Mouse (Mus musculus) lung, postnatal 0 days (tissue): ENCODE results near the gene Zranb1. TPM values are rescaled to one million over a fixed set of nuclear protein-coding genes. Genes with fewer than 3 reads are reported as not detected.
A peak's percentile ranks its signal among the peaks of the same experiment; 100 is the strongest.

Source experiments
- ATAC-seq: fragments of 200-750 bp; cut with Nextera tagmentation; 2 replicates; pipeline ENCODE4 v1.8.0; 2017; ENCODE audit warnings: moderate library complexity
- DNase-seq: peaks from one replicate; pipeline ENCODE4 v3.0.0-alpha.2; 2016; ENCODE audit warnings: low spot score
- H3K27ac ChIP-seq: fragments of 300-500 bp; sonication (generic); 2 replicates; pipeline ENCODE4 v1.5.1; 2014; ENCODE audit warnings: antibody characterized with exemption, mild to moderate bottlenecking, low read length, mixed read lengths
- H3K27me3 ChIP-seq: fragments of 300-500 bp; sonication (generic); replicated peaks from 2 replicates; pipeline ENCODE4 v1.6.1; 2014; ENCODE audit warnings: low read length, mixed read lengths; ENCODE audit not compliant: insufficient read depth
- H3K36me3 ChIP-seq: fragments of 300-500 bp; sonication (generic); 2 replicates; pipeline ENCODE4 v1.6.1; 2014; ENCODE audit warnings: low read length, mixed read lengths; ENCODE audit not compliant: insufficient read depth
- H3K4me1 ChIP-seq: fragments of 300-500 bp; sonication (generic); 2 replicates; pipeline ENCODE4 v1.6.1; 2014; ENCODE audit warnings: antibody characterized with exemption, low read depth, low read length, mixed read lengths; ENCODE audit not compliant: insufficient read depth
- H3K4me2 ChIP-seq: fragments of 300-500 bp; sonication (generic); replicated peaks from 2 replicates; pipeline ENCODE4 v1.6.1; 2014; ENCODE audit warnings: low read depth, mild to moderate bottlenecking, low read length, moderate library complexity, mixed read lengths
- H3K4me3 ChIP-seq: fragments of 300-500 bp; sonication (generic); 2 replicates; pipeline ENCODE4 v1.5.1; 2014; ENCODE audit warnings: low read depth, low read length
- H3K9ac ChIP-seq: fragments of 300-500 bp; sonication (generic); replicated peaks from 2 replicates; pipeline ENCODE4 v1.6.1; 2014; ENCODE audit warnings: low read depth, mild to moderate bottlenecking
- H3K9me3 ChIP-seq: fragments of 300-500 bp; sonication (generic); 2 replicates; pipeline ENCODE4 v1.6.1; 2016; ENCODE audit warnings: low read length, mixed read lengths
- CTCF ChIP-seq: IDR thresholded peaks from 2 replicates; pipeline ENCODE4 v1.5.1; 2016; ENCODE audit warnings: antibody characterized with exemption, mild to moderate bottlenecking
- EP300 ChIP-seq: IDR thresholded peaks from 2 replicates; pipeline ENCODE4 v1.6.1; 2016; ENCODE audit warnings: antibody characterized with exemption, mild to moderate bottlenecking, control low read depth
- WGBS: fragments of 180-500 bp; shearing (Covaris S2); extraction: QIAGEN DNeasy Blood & Tissue Kit; methylation state at CpG from one replicate; pipeline ENCODE4 v1.1.7; 2014; 5-methylcytosine and 5-hydroxymethylcytosine counted together
- polyA plus RNA-seq: library from polyadenylated mRNA; unstranded; fragments of >200 nt; fragmentation: Nextera tagmentation; extraction: Ambion mirVana; gene quantifications from 2 replicates; pipeline ENCODE4 v1.2.1, GENCODE M21; 2015

Zranb1 gene
- polyA plus RNA-seq, result 13.5 and 13.8 TPM in 2 replicates

DNA sequence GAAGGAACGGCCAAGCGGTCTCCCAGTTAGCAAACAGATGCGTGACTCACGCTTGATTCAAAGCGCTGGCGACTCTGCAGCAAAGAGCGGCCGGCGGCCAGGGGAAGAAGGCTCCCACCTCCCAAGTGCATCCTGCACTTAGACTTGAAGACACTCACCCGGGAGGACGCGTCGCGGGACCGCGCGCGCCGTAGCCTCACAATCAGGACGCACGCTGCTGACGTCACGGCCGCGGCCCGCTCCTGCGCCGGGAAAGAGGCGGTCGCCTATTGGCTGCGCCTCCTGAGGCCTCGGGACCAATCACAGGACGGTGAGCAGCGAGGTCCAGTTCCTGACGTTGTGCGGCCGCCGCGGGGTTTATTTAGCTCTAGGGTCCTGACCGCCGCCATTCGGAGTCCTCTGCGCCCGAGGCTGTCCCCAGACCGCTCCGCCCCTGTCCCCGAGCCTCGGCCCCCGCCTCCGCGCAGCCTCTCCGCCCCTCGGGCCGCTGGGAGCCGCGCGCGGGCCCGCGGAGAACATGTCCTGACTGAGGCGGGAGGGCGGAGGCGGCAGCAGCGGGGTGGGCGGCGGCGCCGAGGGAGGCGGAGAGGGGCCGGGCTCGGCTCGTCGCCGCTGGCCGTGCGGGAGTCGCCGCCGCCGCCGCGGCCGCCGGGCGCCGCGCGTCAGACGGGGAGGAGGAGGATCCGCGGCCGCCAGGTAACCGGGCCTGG is at the start of gene Zranb1:
Gene Zranb1 (plus strand): TSS at position 293 of the 710 bp plus-strand sequence.
- Histone ChIP-seq H3K9me3 (no peaks in the 10 kb centered on the region), H3K4me2 (peak within 1 kb of the TSS; percentile 67), H3K27me3 (no peaks in the 10 kb centered on the region), H3K36me3 (no peaks in the 10 kb centered on the region), H3K4me3 (peak within 1 kb of the TSS; percentile 99), H3K9ac (peak within 1 kb of the TSS; percentile 94), H3K4me1 (peaks cover 4% of the 10 kb centered on the region; the same call in 1 of the 2 replicates), H3K27ac (peak within 1 kb of the TSS; percentile 99)
- peak; percentile 99 for DNase-seq
- peak; percentile 99 for ATAC-seq
- WGBS, result under 1% methylated on average over 56 of the region's 93 CpGs
- TF ChIP-seq EP300 (no peak), CTCF (no peak)

DNA sequence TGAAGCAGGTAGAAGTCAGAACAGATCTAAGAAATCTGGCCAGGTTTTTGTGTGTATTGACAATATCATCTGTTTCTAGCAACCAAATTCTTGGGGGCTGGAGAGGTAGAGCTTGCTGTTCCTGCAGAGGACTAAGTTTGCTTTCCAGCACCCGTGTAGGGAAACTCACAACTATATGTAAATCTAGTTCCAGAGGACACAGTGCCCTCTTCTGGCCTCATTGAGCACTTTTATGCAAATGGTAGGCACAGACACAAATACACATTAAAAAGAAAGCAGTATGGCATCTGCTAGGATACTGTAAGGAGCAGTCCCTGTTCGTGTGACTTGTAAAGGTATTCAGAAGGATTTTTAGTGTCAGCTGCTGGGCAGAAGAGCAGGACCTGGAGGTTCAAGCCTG is 48.6 kb upstream of the Zranb1 start:
- Histone ChIP-seq H3K4me3 (no peak overlapping the region), H3K27ac (no peak overlapping the region), H3K36me3 (peaks cover 36% of the 10 kb centered on the region; the same call in 1 of the 2 replicates), H3K4me1 (no peaks in the 10 kb centered on the region), H3K9me3 (no peaks in the 10 kb centered on the region), H3K27me3 (no peaks in the 10 kb centered on the region), H3K9ac (no peak overlapping the region), H3K4me2 (no peak overlapping the region)
- ATAC-seq, result no peak
- TF ChIP-seq CTCF, result peak; percentile 50
- no peak for TF ChIP-seq EP300
- peak; percentile 13 for DNase-seq
- WGBS, result 50% methylated on average over 2 of the region's 2 CpGs

DNA sequence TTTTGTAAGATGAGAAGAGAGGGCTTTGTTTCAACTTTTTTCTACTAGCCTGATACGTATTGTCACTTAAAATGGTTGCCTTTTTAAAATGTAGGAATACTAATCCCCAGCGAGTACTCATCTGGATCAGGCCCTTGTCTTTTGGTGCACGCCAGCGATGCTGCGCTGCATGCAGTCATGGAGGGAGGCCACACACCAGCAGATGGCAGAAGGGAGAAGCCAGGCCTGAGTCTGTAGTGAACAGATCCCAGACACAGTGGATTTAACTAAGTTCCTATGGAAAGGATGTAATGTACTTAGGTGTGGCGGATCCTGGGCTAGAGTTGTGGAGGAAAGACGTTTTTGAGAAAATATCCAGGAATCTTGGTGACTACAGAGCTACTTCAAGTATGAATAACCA is 46.9 kb upstream of the Zranb1 start:
- peaks cover 30% of the 10 kb centered on the region; the same call in 1 of the 2 replicates for H3K36me3 ChIP-seq
- no peak overlapping the region for H3K9ac ChIP-seq
- TF ChIP-seq CTCF, result peak; percentile 58
- no peak for TF ChIP-seq EP300
- no peaks in the 10 kb centered on the region for H3K4me1 ChIP-seq
- no peak for ATAC-seq
- no peak overlapping the region for H3K4me3 ChIP-seq
- no peak for DNase-seq
- H3K4me2 ChIP-seq, result no peak overlapping the region
- no peaks in the 10 kb centered on the region for H3K9me3 ChIP-seq
- no peak overlapping the region for H3K27ac ChIP-seq
- H3K27me3 ChIP-seq, result no peaks in the 10 kb centered on the region
- 92% methylated on average over 7 of the region's 7 CpGs for WGBS

DNA sequence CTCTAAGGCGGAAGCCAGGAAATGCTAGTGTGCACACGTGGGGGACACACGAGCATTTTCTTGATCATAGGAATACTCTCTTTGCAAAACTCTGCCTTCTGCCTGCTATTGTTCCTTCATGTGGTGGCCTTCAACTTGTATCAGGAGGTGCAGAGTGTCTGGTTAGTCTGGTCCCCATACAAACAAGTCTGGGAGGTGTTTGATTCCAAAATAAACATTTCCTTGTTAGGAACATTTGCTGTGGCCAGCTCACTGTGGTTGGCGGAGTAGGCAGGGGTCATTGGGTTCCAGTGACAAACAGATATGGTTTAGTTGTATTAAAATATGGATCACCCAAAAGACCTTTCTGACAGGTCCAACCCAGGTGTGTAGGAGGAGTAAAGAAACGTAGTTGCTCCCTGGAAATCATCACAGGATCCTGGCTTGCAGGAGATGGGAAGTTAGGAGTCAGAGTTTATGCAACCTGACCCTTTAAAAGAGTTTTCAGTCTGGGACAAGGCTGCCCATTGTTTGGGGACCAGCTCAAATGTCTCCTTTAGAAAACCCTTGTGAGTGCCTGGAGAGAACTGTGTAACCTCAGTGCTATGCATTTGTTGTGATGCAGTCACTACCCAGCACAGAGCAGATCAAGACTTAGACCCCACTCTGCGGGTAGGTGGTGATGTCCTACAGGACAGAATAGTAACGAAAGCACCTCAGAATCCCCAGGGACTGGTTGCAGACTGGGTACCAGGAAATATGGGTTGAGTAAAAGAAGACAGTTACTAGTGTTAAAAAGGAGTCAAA is 43.7 kb upstream of the Zranb1 start:
- H3K9me3 ChIP-seq, result no peaks in the 10 kb centered on the region
- TF ChIP-seq CTCF (no peak), EP300 (no peak)
- no peaks in the 10 kb centered on the region for H3K27me3 ChIP-seq
- ATAC-seq, result peak; percentile 26; the same call in 1 of the 2 replicates
- no peak overlapping the region for H3K9ac ChIP-seq
- WGBS, result 45% methylated on average over 7 of the region's 7 CpGs
- no peak overlapping the region for H3K4me3 ChIP-seq
- DNase-seq, result peak; percentile 11
- H3K4me2 ChIP-seq, result no peak overlapping the region
- H3K36me3 ChIP-seq, result peaks cover 11% of the 10 kb centered on the region; the same call in 1 of the 2 replicates
- no peak overlapping the region for H3K27ac ChIP-seq
- no peaks in the 10 kb centered on the region for H3K4me1 ChIP-seq

DNA sequence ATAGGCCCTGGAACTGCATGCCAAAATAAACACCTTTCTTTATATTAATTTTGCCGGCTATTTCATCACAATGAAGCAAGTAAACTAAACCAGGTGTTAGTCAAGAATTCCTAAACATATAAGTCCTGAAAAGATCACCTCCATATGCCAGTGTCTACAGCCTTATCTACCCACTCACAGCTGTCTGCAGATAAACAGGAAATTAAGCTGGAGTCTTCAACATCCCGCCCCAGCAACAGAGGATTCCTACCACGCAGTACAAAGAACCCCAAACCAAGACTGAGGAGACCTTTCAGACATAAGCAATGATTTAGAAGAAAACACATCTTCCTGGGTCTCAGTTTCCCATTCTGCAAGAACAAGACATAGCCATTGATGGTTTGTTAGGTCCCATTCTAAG is 42.9 kb upstream of the Zranb1 start:
- Histone ChIP-seq H3K36me3 (peaks cover 8% of the 10 kb centered on the region; the same call in 1 of the 2 replicates), H3K27me3 (no peaks in the 10 kb centered on the region), H3K9me3 (no peaks in the 10 kb centered on the region), H3K4me2 (no peak overlapping the region), H3K4me3 (no peak overlapping the region), H3K4me1 (no peaks in the 10 kb centered on the region), H3K9ac (no peak overlapping the region), H3K27ac (no peak overlapping the region)
- TF ChIP-seq CTCF (no peak), EP300 (no peak)
- ATAC-seq (no peak), DNase-seq (peak; percentile 9)
- WGBS, result 33% methylated on average over 3 of the region's 3 CpGs

DNA sequence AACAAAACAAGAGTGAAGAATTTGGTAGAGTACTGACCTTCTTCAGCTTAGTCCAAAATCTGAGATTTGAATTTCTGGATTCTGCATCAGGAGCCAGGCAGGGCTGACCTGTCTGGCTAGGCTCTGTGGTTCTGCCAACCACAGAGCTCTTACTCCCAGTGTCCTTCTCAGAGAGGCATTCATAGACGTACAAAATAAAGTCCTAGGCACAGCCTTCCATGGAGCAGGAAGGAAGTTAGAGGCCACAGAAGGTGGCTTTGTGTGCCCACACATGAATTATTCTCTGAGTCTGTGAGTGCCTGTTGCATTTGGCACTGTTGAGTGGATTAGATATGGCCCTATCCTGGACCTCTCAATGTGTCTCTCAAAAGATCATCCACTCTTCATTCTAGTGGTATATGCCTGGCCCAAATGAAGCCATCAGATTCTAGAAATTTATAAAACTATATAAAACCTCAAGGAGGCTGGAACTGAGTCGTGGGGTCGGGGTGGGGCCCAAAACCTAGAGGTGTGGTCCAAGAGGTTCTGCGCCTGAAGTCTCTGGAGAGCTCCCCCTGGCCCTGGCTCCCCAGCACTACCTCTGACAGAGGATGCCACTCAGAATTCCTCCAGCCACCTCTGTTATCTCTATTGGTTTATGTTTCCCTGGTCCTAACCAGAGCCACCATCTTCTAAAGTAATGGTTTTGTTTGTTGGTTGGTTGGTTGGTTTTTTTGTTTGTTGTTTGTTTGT is 42.3 kb upstream of the Zranb1 start:
- Histone ChIP-seq H3K4me1 (no peaks in the 10 kb centered on the region), H3K36me3 (peaks cover 2% of the 10 kb centered on the region; the same call in 1 of the 2 replicates), H3K9ac (no peak overlapping the region), H3K4me2 (no peak overlapping the region), H3K9me3 (no peaks in the 10 kb centered on the region), H3K4me3 (no peak overlapping the region), H3K27me3 (no peaks in the 10 kb centered on the region), H3K27ac (no peak overlapping the region)
- TF ChIP-seq CTCF (no peak), EP300 (no peak)
- ATAC-seq, result no peak
- WGBS, result 62% methylated on average over 4 of the region's 4 CpGs
- no peak for DNase-seq
